Mouse (Mus musculus) right cerebral cortex, postnatal 25 days (tissue): ENCODE measurements around the gene Tfb2m.

Experiments
- DNase-seq: peaks from one replicate; pipeline ENCODE4 v3.0.0; 2022

Gene Tfb2m

GRCm38 (mm10) chr1:179488520-179488919 is 57.5 kb downstream of the Tfb2m start:
- DNase-seq, result no peak

- no peak for DNase-seq
Measured at GRCm38 (mm10) chr1:179487990-179488389, 58.1 kb downstream of the Tfb2m start.

- DNase-seq, result no peak
Measured at GRCm38 (mm10) chr1:179487238-179487637, 58.8 kb downstream of the Tfb2m start.

GRCm38 (mm10) chr1:179485784-179486540 is 60.1 kb downstream of the Tfb2m start:
- no peak for DNase-seq

GRCm38 (mm10) chr1:179480862-179481261 is 65.2 kb downstream of the Tfb2m start:
- no peak for DNase-seq
